Mouse (Mus musculus): Measurements from ENCODE around the gene Adora3. TPM values are rescaled to one million over a fixed set of nuclear protein-coding genes. Genes with fewer than 3 reads are reported as not detected.
"Not testable (repeated sequence)": the region's sequence is repeated elsewhere in the genome, so short reads cannot be mapped to it uniquely, and the experiment has no call there.

Adora3 gene
- polyA plus RNA-seq, 1 experiment from 2014 or later = not detected

DNA sequence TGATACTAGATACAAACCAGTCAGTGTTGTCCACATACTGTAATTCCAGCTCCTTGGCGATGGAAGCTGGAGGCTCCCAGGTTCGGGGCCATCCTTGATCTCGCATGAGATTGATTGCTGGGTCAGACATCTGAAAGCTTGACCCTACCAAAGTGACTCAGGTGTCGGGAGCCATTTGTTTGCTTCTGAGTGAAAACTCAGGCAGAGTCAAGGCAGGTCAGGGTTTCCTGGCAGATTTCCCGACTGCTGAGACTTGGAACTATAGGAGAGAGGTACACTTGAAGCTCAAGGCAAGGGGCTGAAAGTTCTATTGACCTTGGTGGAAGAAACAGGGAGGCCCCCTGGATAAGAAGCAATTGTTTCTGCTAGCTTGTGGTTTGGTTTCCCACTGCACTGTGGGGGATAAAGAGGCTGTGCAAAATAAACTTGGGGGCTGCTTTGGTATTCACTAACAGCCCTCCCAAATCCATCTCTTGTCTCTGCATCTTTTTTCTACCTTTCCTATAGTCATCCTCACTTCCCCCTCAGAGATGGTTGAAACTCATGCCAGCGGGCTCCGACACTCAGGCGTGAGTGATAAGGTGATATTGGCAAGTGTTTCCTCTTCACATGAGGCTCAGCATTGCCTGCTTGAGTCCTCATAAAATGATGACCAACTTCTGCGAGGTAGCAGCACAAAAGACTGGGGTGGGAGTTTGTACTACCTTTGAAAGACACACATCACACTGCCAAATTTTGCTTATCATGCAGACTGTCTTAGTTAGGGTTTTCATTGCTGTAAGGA, 41.6 kb downstream of the Adora3 start:
- DNase-seq (ENCODE audit: low spot score) (no peak), ATAC-seq (replicated peaks; ENCODE audit: low FRiP score, low TSS enrichment, low read depth) (no peak)
- no peaks in the 10 kb centered on the region for H3K4me1 ChIP-seq (replicated peaks; ENCODE audit: control insufficient read depth, insufficient read depth, low read length)
- no peak overlapping the region for H3K4me3 ChIP-seq (ENCODE audit: low read depth, low read length)
- H3K9me3 ChIP-seq (ENCODE audit: control insufficient read depth, low read length) = no peaks in the 10 kb centered on the region
- H3K36me3 ChIP-seq (ENCODE audit: control insufficient read depth, insufficient read depth, low read length) = no peaks in the 10 kb centered on the region
- no peak overlapping the region for H3K27ac ChIP-seq (ENCODE audit: low read depth)
- H3K4me2 ChIP-seq (ENCODE audit: low read length) = no peak overlapping the region
- no peak overlapping the region for H3K9ac ChIP-seq (ENCODE audit: low read length)
- H3K27me3 ChIP-seq (replicated peaks; ENCODE audit: control insufficient read depth, insufficient read depth, low read length) = no peaks in the 10 kb centered on the region
- 64% methylated on average over 9 of the region's 9 CpGs for WGBS

DNA sequence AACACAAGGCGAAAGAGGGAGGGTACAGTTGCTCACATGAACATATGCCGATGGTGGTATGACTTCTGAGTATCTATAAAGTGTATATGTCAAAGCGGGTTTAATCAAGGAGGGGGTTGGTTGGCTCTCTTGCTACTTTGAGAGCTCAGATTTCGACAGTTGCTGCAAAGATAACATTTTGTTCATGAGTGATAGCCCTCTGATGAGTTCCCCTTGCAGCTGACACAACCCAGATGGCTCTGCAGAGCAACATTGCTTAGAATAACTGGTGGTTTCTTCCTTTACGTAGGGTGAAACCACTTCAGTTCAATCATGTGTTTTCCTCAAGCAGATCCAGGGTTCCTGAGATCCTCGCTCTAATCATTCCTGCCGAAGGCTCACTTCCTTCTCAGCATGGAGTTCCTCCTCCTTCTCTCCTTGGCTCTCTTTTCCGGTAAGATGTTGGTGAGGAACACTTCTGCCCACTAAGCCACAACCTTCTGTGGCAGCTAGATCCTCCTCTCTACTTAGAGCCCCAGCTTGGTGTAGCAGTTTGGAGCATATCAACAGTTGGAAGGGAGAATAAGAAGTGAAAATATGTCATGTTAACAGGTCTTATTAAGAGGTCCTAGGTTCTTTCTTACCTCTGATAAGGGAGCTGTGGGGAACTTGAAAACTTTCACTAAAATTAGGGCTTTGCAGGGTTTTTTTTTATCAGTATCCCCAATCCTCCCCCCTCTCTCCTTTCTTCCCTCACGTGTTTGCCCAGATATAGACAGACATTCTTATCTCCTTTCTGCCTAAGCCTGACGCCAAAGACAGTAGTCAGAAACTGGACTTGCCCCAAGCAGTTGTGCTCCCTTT, 43.4 kb downstream of the Adora3 start:
- H3K4me3 ChIP-seq (ENCODE audit: low read depth, low read length) = no peak overlapping the region
- H3K4me1 ChIP-seq (replicated peaks; ENCODE audit: control insufficient read depth, insufficient read depth, low read length) = no peaks in the 10 kb centered on the region
- DNase-seq (ENCODE audit: low spot score) (no peak), ATAC-seq (replicated peaks; ENCODE audit: low FRiP score, low TSS enrichment, low read depth) (no peak)
- H3K36me3 ChIP-seq (ENCODE audit: control insufficient read depth, insufficient read depth, low read length) = no peaks in the 10 kb centered on the region
- H3K4me2 ChIP-seq (ENCODE audit: low read length) = no peak overlapping the region
- H3K27me3 ChIP-seq (replicated peaks; ENCODE audit: control insufficient read depth, insufficient read depth, low read length) = no peaks in the 10 kb centered on the region
- H3K9ac ChIP-seq (ENCODE audit: low read length) = no peak overlapping the region
- 43% methylated on average over 10 of the region's 10 CpGs for WGBS
- no peak overlapping the region for H3K27ac ChIP-seq (ENCODE audit: low read depth)
- H3K9me3 ChIP-seq (ENCODE audit: control insufficient read depth, low read length) = no peaks in the 10 kb centered on the region

DNA sequence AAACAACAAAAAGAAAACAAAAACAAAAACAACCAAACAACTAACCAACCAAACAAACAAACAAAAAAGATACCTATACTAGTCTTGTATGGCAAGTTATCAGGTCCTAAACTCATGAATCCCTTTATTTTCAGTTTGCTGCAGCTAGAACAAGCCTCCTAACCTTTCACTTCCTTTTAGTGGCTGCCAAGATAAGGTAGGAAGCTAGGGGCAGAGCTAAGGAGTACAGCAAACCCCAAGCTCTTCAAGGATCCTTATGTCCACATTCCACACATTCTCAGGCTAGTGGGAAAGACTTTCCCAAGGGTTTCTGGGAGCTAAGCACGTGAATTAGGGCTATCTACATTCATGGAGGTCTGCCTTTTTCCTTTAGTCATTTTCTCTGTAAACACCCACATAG, 44.6 kb downstream of the Adora3 start:
- Histone ChIP-seq H3K4me3 (ENCODE audit: low read depth, low read length) (no peak overlapping the region), H3K27ac (ENCODE audit: low read depth) (no peak overlapping the region), H3K27me3 (replicated peaks; ENCODE audit: control insufficient read depth, insufficient read depth, low read length) (no peaks in the 10 kb centered on the region), H3K9me3 (ENCODE audit: control insufficient read depth, low read length) (no peaks in the 10 kb centered on the region), H3K4me2 (ENCODE audit: low read length) (no peak overlapping the region), H3K36me3 (ENCODE audit: control insufficient read depth, insufficient read depth, low read length) (no peaks in the 10 kb centered on the region), H3K4me1 (replicated peaks; ENCODE audit: control insufficient read depth, insufficient read depth, low read length) (no peaks in the 10 kb centered on the region), H3K9ac (ENCODE audit: low read length) (no peak overlapping the region)
- no peak for ATAC-seq (replicated peaks; ENCODE audit: low FRiP score, low TSS enrichment, low read depth)
- no peak for DNase-seq (ENCODE audit: low spot score)
- WGBS = 9% methylated on average over 1 of the region's 1 CpGs

DNA sequence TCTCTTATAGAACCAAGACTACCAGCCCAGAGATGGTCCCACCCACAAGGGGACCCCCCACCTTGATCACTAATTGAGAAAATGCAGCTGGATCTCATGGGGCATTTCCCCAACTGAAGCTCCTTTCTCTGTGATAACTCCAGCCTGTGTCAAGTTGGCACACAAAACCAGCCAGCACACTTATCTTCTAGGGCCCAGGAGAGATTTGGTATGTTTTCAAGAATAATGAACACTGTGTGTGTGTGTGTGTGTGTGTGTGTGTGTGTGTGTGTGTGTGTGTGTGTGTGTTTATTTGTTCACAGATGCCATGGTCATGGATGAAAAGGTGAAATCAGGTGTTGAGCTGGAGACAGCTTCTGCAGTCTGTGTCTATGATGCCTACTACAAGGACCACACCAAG, 45.8 kb downstream of the Adora3 start:
- not testable (repeated sequence) for H3K36me3 ChIP-seq (ENCODE audit: control insufficient read depth, insufficient read depth, low read length); DNase-seq (ENCODE audit: low spot score); H3K4me1 ChIP-seq (replicated peaks; ENCODE audit: control insufficient read depth, insufficient read depth, low read length); H3K9me3 ChIP-seq (ENCODE audit: control insufficient read depth, low read length); H3K27me3 ChIP-seq (replicated peaks; ENCODE audit: control insufficient read depth, insufficient read depth, low read length); H3K4me3 ChIP-seq (ENCODE audit: low read depth, low read length); H3K9ac ChIP-seq (ENCODE audit: low read length); H3K4me2 ChIP-seq (ENCODE audit: low read length); H3K27ac ChIP-seq (ENCODE audit: low read depth); ATAC-seq (replicated peaks; ENCODE audit: low FRiP score, low TSS enrichment, low read depth)

DNA sequence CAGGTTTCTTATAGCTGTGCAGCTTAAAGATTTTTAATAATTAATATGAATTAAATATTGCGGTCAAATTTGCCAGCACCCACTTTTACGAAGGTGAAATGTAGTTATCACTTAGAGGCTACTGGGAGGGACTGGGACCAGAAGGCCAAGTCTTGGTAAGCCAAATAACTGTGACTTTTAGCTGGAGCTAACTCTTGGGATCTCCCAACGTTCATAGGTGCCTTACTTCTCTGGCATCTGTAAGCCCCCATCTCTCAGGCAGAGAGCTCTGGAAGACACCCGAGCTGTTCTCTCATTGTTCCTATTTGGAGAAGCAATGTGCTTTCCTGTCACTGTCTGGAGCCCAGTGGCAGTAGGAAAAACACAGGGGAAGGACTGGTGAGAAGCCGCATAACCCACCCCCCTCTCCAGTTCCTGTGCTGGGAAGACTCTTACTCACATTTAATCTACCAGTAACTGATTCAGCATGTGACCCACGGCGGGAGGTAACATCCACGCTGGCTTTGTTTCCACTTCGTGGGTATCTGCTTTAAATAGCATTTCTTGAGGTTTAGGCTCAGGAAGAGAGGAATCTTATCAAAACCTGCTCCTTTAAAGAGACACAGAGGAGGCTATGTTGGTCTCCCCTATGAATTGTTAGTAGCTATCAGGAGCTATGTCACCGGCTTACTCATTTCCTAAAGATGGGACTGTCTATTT, 47.1 kb downstream of the Adora3 start:
- ATAC-seq (replicated peaks; ENCODE audit: low FRiP score, low TSS enrichment, low read depth) (no peak), DNase-seq (ENCODE audit: low spot score) (no peak)
- no peaks in the 10 kb centered on the region for H3K4me1 ChIP-seq (replicated peaks; ENCODE audit: control insufficient read depth, insufficient read depth, low read length)
- H3K4me3 ChIP-seq (ENCODE audit: low read depth, low read length) = no peak overlapping the region
- H3K27me3 ChIP-seq (replicated peaks; ENCODE audit: control insufficient read depth, insufficient read depth, low read length) = no peaks in the 10 kb centered on the region
- WGBS = 67% methylated on average over 10 of the region's 10 CpGs
- H3K9ac ChIP-seq (ENCODE audit: low read length) = no peak overlapping the region
- H3K27ac ChIP-seq (ENCODE audit: low read depth) = no peak overlapping the region
- no peak overlapping the region for H3K4me2 ChIP-seq (ENCODE audit: low read length)
- H3K9me3 ChIP-seq (ENCODE audit: control insufficient read depth, low read length) = no peaks in the 10 kb centered on the region
- no peaks in the 10 kb centered on the region for H3K36me3 ChIP-seq (ENCODE audit: control insufficient read depth, insufficient read depth, low read length)

DNA sequence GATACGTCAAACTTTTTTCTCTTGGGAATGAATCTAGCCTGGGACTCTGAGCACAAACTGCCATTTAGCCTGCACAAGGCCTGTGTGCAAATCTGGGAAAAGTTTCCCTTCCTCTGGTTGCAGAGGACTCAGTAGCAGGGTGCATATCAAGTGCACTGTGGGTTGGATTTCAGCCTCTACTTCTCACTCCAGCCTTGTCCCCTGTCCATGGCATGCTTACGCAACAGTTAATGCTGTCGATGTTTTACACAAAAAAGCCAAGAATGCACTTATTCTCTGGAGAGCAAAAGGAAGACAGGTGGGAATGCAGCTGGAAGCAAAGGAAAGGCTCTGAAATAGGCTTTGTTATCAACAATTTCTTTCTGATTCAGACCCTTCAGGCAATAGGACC, 47.7 kb downstream of the Adora3 start:
- Histone ChIP-seq H3K36me3 (ENCODE audit: control insufficient read depth, insufficient read depth, low read length) (no peaks in the 10 kb centered on the region), H3K27ac (ENCODE audit: low read depth) (no peak overlapping the region), H3K4me3 (ENCODE audit: low read depth, low read length) (no peak overlapping the region), H3K27me3 (replicated peaks; ENCODE audit: control insufficient read depth, insufficient read depth, low read length) (no peaks in the 10 kb centered on the region), H3K4me1 (replicated peaks; ENCODE audit: control insufficient read depth, insufficient read depth, low read length) (no peaks in the 10 kb centered on the region), H3K9ac (ENCODE audit: low read length) (no peak overlapping the region), H3K4me2 (ENCODE audit: low read length) (no peak overlapping the region), H3K9me3 (ENCODE audit: control insufficient read depth, low read length) (no peaks in the 10 kb centered on the region)
- DNase-seq (ENCODE audit: low spot score) (no peak), ATAC-seq (replicated peaks; ENCODE audit: low FRiP score, low TSS enrichment, low read depth) (no peak)
- 87% methylated on average over 3 of the region's 3 CpGs for WGBS

DNA sequence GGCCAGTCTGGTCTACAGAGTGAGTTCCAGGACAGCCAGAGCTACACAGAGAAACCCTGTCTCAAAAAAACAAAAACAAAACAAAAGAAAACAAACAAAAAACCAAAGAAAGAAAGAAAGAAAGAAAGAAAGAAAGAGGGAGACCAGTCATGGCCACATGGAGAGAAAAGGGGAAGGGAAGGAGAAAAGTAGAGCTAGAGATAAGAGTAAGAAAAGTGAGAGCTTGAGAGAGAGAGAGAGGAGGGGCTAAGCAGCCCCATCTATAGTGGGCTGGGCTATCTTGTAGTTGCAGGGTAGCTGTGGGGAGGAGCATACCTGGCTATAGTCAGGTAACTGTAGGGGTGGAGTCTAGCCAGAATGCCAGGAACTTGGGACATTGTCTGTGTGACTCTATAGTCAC, 50.1 kb downstream of the Adora3 start:
- ATAC-seq (replicated peaks; ENCODE audit: low FRiP score, low TSS enrichment, low read depth); H3K27me3 ChIP-seq (replicated peaks; ENCODE audit: control insufficient read depth, insufficient read depth, low read length); H3K4me1 ChIP-seq (replicated peaks; ENCODE audit: control insufficient read depth, insufficient read depth, low read length); H3K36me3 ChIP-seq (ENCODE audit: control insufficient read depth, insufficient read depth, low read length); H3K4me2 ChIP-seq (ENCODE audit: low read length); H3K4me3 ChIP-seq (ENCODE audit: low read depth, low read length); H3K27ac ChIP-seq (ENCODE audit: low read depth); DNase-seq (ENCODE audit: low spot score); H3K9ac ChIP-seq (ENCODE audit: low read length); H3K9me3 ChIP-seq (ENCODE audit: control insufficient read depth, low read length): not testable (repeated sequence)

DNA sequence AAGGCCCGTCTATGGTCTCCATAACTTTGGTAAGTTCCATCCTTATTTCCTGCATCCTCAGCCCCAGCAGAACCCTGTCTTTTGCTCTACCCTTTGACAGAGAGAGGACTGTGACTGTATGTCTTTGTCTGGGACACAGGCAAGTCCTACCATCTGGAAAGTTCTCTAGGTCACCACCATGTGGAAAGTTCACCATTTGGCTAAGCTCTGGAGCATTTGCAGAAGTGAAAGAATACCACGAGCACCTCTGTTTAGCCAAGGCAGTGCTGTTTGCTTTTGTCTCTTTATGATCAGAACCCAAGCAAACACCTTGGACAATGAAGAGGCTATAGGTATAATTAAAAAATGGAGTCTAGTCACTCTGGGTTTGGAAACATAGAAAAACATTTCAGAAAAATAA, 51.3 kb downstream of the Adora3 start:
- Histone ChIP-seq H3K4me2 (ENCODE audit: low read length) (no peak overlapping the region), H3K4me3 (ENCODE audit: low read depth, low read length) (no peak overlapping the region), H3K27ac (ENCODE audit: low read depth) (no peak overlapping the region), H3K9me3 (ENCODE audit: control insufficient read depth, low read length) (no peaks in the 10 kb centered on the region), H3K36me3 (ENCODE audit: control insufficient read depth, insufficient read depth, low read length) (no peaks in the 10 kb centered on the region), H3K9ac (ENCODE audit: low read length) (no peak overlapping the region), H3K4me1 (replicated peaks; ENCODE audit: control insufficient read depth, insufficient read depth, low read length) (no peaks in the 10 kb centered on the region), H3K27me3 (replicated peaks; ENCODE audit: control insufficient read depth, insufficient read depth, low read length) (no peaks in the 10 kb centered on the region)
- ATAC-seq (replicated peaks; ENCODE audit: low FRiP score, low TSS enrichment, low read depth) (no peak), DNase-seq (ENCODE audit: low spot score) (peak; percentile 16)
- WGBS = 71% methylated on average over 2 of the region's 2 CpGs

Data from intestine, embryonic 14.5 days (tissue).